Mouse (Mus musculus) cerebellum, postnatal 14 days (tissue): Measurements from ENCODE around the gene Hoxc9.

Experiments used
- DNase-seq, 2 experiments: peaks; one replicate each; pipeline ENCODE4 v3.0.0; 2021; ENCODE audit warnings: mixed read lengths in 2 of 2

The Hoxc9 gene

DNA sequence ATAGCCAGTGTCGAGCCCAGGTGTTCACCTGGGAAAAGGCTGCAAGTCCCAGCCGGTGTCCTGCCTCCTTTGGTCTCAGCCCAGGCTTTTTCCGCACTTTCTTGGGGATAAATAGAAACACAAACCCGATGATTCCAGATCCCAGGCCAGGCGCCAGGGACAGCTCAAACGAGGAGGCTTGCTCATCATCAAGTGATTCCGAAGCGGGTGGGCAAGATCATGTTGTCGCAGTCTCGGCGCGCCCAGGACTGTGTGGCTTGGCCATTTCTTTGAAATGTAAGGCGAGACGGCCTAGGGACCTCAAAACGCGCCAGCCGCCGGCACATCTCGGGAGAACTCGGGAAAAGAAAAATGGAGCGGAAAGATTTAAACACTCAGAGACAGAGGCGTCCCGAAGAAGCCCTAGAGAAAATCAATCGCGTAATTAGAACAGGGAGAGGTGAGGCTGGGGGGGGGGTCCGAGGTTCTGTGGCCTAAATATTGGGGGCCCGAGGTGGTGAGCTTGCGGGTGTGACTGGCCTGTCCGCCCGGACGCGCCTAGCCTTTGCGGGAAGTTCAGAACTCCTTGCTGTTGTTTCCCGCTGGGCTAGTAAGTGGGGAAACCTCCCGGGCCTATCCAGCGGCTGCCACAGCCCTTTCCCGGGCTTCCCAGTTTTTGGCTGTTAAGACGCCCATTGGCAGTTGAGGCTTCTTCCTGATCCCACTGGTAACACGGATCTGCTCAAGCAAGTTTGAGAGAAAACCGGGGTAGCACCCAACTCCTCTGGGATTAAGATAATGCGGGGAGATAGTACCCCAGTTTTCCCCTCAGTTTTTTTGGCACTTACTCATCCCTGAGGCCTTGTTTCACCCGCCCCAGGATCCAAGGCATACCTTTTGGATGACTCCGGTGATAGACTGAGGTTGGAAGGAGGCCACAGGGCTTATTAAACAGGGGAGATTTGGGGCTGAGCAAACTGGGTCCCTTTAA, 51.3 kb downstream of the Hoxc9 start:
- DNase-seq = no peak

DNA sequence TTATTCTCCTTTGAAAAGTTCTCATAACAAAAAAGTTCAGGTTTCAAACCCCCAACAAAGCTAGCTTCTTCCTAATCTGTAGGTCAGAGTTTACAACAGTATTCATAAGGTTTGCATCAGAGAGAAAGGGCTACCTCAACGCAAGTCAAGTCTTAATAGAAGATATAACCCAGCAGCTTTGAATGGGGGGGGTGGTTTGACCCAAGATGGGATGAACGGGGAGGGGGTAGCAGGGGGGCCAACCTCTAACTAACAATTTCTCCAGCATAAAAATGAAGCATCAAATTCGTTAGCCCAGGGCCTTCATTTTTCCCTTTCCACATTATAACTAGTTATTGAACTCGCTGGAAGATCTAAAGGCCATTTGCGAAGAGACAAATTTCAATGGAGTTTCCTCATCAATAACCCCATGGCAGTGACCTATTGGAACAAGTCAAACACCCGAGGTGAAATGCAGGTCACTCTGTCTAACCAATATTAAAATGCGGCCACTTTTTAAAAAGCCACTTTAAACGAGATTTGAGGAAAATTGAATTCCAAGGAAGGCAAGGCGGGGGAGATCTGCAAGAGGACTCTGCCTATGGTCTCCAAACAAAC, 52.8 kb downstream of the Hoxc9 start:
- DNase-seq = no peak

DNA sequence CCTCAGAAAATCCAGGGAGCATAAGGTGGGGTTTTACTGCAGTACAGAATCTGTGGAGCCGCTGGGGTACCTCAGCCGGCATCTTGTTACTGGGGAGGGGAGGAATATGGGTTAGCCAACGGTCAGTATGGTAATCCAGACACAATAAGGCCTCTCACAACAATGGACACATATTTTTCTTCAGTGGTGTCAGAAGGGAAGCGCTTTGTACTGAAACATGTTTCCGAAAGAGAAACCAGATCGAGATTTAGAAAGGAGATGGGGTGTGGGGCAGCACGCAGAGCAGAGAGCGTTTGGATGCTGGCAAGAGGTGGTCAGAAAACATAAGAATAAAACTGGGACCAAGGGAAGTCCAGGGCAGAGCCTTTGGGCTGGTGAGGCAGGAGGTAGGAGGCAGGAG, 53.9 kb downstream of the Hoxc9 start:
- DNase-seq = no peak

DNA sequence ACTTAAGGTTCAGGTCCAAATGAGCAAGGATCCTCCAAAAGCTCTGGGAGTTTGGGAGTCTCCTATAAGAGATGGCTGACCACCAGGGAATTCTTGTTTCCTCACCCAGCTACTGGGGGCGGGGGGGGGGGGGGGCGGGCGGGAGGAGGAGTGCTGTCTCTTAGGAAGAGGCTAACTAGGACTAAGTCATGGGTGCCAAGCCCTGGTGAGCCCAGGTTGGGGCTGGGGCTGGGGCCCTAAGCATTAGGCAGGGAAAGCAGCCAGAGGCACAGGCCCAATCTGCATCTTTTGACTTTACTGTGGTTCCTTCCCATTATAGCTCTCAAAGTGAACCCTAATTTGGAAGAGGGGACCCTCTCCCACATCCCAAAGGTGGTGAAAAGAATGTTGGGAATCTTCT, 55.9 kb downstream of the Hoxc9 start:
- no peak for DNase-seq

DNA sequence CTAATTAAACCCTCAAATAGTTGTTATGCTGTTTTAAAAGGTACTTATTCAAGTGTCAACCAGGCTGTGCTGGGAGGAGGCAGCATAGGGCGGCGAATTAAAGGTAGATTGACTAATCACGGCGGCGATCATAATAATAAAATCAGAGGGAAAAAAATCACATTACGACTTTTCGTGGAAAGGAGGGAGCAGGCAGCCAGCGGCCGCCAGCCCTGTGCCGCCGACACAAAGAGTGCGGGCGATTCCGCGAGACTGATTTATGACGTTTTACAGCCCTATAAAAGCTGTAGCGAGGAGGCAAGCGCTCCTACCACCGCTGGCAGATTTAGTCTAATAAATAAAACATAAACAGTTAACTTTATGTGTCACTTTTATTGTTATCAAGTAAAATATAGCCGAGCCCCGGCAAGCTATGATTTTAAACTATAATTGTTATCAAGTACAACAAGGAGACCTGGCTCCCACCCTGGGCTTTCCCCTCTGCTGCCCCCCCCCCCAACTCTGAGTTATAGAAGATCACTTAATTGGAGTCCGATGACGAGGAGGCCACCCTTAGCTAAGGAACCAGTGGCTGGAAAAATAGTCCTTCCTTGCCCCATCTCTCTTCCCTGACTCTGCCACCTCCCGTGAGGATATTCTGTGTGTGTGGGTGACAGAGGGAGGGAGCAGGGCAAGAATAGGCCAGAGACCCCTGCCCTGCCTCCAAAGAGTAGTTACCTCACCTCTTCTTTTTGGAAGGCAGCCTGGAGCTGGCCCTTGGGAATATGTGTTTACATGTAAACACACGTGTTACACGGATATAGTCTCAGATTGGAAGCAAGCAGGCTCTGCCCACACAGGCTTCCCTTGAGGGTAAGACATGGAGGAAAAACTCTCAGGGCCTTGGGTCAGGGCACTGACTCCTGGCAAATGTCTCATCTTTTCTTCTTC, 56.7 kb downstream of the Hoxc9 start:
- no peak for DNase-seq

DNA sequence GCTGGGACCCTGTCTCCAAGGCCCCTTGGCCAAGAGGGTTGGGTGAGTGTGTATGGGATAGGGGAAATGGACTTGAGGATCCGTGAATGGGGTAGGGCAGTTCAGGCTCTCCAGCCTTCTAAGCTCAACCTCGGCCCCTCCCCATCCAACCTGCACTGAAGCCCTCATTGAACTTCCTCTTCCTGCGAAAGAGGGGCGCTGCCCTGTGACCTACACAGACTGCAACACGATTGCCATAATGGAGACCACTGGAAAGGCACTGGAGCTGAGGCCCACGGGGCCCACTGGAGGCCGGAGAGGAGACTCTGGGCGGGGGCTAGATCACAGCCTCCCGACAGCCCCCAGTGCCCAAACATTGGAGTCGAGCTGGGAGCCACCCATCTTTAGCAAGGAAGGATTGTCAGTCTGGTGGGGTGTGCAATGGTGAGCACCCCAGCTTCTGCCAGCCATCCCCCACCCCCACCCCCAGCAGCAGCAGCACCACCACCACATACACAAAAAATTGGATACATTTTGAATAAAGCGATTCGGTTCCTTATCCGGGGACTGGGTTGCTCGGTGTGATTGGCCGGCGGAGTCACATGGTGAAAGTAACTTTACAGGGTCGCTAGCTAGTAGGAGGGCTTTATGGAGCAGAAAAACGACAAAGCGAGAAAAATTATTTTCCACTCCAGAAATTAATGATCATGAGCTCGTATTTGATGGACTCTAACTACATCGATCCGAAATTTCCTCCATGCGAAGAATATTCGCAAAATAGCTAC, 58.0 kb downstream of the Hoxc9 start:
- DNase-seq = no peak
